Mouse (Mus musculus): ENCODE measurements around the gene Pycr1.

GRCm38 (mm10) chr11:120628601-120629340, 14.8 kb downstream of the Pycr1 start:
- TF ChIP-seq HCFC1 (IDR thresholded peaks at IDR 0.05; ENCODE audit: borderline replicate concordance, insufficient read depth, low read length) (no peak), MAFK (IDR thresholded peaks at IDR 0.05; ENCODE audit: insufficient read depth, low read depth, low read length) (no peak), CHD2 (IDR thresholded peaks at IDR 0.05; ENCODE audit: low read depth, low read length) (no peak), ZNF384 (IDR thresholded peaks at IDR 0.05; ENCODE audit: low read depth, low read length) (no peak), ZC3H11A (IDR thresholded peaks at IDR 0.05; ENCODE audit: borderline replicate concordance, low read depth, low read length) (no peak)

Data from ES-E14 (cell line).